ENCODE assay signal across 9 mouse cellular contexts in the genomic region with DNA sequence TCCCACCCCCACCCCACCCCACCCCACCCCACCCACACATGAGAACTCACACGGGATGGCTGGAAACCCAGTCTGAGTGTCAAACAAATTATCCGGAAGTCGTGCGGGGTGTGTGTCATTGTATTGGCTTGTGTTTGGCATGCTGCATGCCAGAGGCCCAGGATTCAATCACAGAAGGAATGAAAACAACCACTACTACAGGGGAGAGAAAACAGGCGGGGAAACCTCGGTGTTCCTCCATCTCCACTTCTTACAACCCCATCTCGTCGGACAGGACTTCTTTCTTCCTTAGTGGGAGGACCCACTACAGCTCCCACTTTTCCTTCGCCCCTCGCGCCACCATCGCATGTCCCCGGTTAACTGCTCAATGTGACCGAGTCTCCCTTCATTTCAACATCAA. TPM values are rescaled to one million over a fixed set of nuclear protein-coding genes. Genes with fewer than 3 reads are reported as not detected.
DNase-seq lines count a peak whose midpoint lies in the region; ATAC-seq and TF ChIP-seq lines count a peak whose summit lies in the region.
"Had no signal": no experiment of that assay in that cellular context is flagged by ENCODE, and none has a peak within 500 bp of the region (broad histone marks: within the 10 kb centered on the region; RNA-seq: fewer than 3 reads in every experiment).

No protein-coding gene starts in this region.

- H3K4me2 ChIP-seq in hindbrain, embryonic 14.5 days (replicated peaks) = peak overlapping the region; percentile 76

- H3K27ac ChIP-seq in cerebellum, adult 2 months (ENCODE audit: insufficient read depth, low read length) = no peak overlapping the region
- peak overlapping the region; percentile 97 for H3K27ac ChIP-seq in hindbrain, embryonic 14.5 days

- ATAC-seq in hindbrain, embryonic 14.5 days (ENCODE audit: low FRiP score) = no peak

- H3K4me1 ChIP-seq in cerebellum, adult 2 months (ENCODE audit: control insufficient read depth, insufficient read depth, low read length) = peaks cover 4% of the 10 kb centered on the region; the same call in 1 of the 2 replicates
- H3K4me1 ChIP-seq in hindbrain, embryonic 14.5 days (replicated peaks; ENCODE audit: control insufficient read depth, insufficient read depth, low read length) = peaks cover 27% of the 10 kb centered on the region

- H3K36me3 ChIP-seq in hindbrain, embryonic 14.5 days (replicated peaks; ENCODE audit: control insufficient read depth, insufficient read depth) = peaks cover 26% of the 10 kb centered on the region

- H3K9me3 ChIP-seq in hindbrain, embryonic 14.5 days (ENCODE audit: control insufficient read depth, low read length) = no peaks in the 10 kb centered on the region

- peak overlapping the region; percentile 80 for H3K4me3 ChIP-seq in cerebellum, adult 2 months (replicated peaks; ENCODE audit: insufficient read depth, low read depth, low read length)
- peak overlapping the region; percentile 92 for H3K4me3 ChIP-seq in hindbrain, embryonic 14.5 days (replicated peaks; ENCODE audit: low read length)

- WGBS in cerebellum, adult 2 months = under 1% methylated on average over 14 of the region's 14 CpGs
- 1% methylated on average over 14 of the region's 14 CpGs for WGBS in hindbrain, embryonic 14.5 days

- H3K9ac ChIP-seq in hindbrain, embryonic 14.5 days = peak overlapping the region; percentile 90

- TF ChIP-seq POLR2A in cerebellum, adult 2 months (IDR thresholded peaks at IDR 0.05; ENCODE audit: borderline replicate concordance, insufficient read depth, low read length) = no peak

- no peaks in the 10 kb centered on the region for H3K27me3 ChIP-seq in cerebellum, adult 2 months (ENCODE audit: control insufficient read depth, insufficient read depth, low read length)
- H3K27me3 ChIP-seq in hindbrain, embryonic 14.5 days (ENCODE audit: control insufficient read depth, insufficient read depth, low read length) = no peaks in the 10 kb centered on the region

- TF ChIP-seq CTCF in cerebellum, adult 2 months (IDR thresholded peaks at IDR 0.05; ENCODE audit: borderline replicate concordance, insufficient read depth, low read depth, low read length) = no peak

- DNase-seq in cerebellum, adult 2 months = no peak
- DNase-seq in cerebellum, adult 9-10 months = no peak
- peak; percentile 29 for DNase-seq in urinary bladder, postnatal 25 days (ENCODE audit: low spot score)
- DNase-seq in urinary bladder, postnatal 10 days (ENCODE audit: low spot score) = no peak
- no peak for DNase-seq in hindbrain, embryonic 14.5 days (ENCODE audit: low spot score)
- peak; percentile 30 for DNase-seq in mesoderm, embryonic 11.5 days (ENCODE audit: low read depth, low spot score)
- no peak for DNase-seq in spleen, adult 12 weeks (ENCODE audit: low spot score)
- no peak for DNase-seq in left cerebral cortex, adult 18-20 months (ENCODE audit: low spot score in 2 of 2)

RNA-seq across cellular contexts. Expression of a gene that starts 0.9 kb away (rescaled TPM):
- polyA plus RNA-seq in cerebellum, adult 2 months (2012; rRNA removed) = 37.5 and 39.7 TPM in 2 replicates
- 6.4 and 8.1 TPM in 2 replicates for polyA plus RNA-seq in hindbrain, embryonic 14.5 days (2014; fragmentation: Nextera tagmentation; extraction: Ambion mirVana)
- 10 to 100 TPM; 12.9 to 17.9 TPM for total RNA-seq in left cerebral cortex, adult 18-20 months (2021)

RNA-seq across cellular contexts. Expression of a gene that starts 17.3 kb away (rescaled TPM):
- polyA plus RNA-seq in cerebellum, adult 2 months (2012; rRNA removed) = 1,352 and 1,359 TPM in 2 replicates
- polyA plus RNA-seq in hindbrain, embryonic 14.5 days (2014; fragmentation: Nextera tagmentation; extraction: Ambion mirVana) = 1,223 and 1,455 TPM in 2 replicates
- 100 to 1,000 TPM; 584 to 602 TPM for total RNA-seq in left cerebral cortex, adult 18-20 months (2021)

RNA-seq across cellular contexts. Expression of a gene that starts 18.8 kb away (rescaled TPM):
- polyA plus RNA-seq in cerebellum, adult 2 months (2012; rRNA removed) = 0.07 and 0.10 TPM in 2 replicates
- polyA plus RNA-seq in hindbrain, embryonic 14.5 days (2014; fragmentation: Nextera tagmentation; extraction: Ambion mirVana) = 1.1 and 1.4 TPM in 2 replicates
- under 1 TPM; 0.21 to 0.26 TPM for total RNA-seq in left cerebral cortex, adult 18-20 months (2021)

RNA-seq across cellular contexts. Expression of a gene that starts 22.8 kb away (rescaled TPM):
- 18.7 and 19.8 TPM in 2 replicates for polyA plus RNA-seq in cerebellum, adult 2 months (2012; rRNA removed)
- polyA plus RNA-seq in hindbrain, embryonic 14.5 days (2014; fragmentation: Nextera tagmentation; extraction: Ambion mirVana) = 19.4 and 19.8 TPM in 2 replicates
- 10 to 100 TPM in 1 of 2 experiments, 1 to 10 TPM in 1; 8.6 to 12.9 TPM for total RNA-seq in left cerebral cortex, adult 18-20 months (2021)

RNA-seq across cellular contexts. Expression of a gene that starts 36.3 kb away (rescaled TPM):
- 0.75 and 2.6 TPM in 2 replicates for polyA plus RNA-seq in cerebellum, adult 2 months (2012; rRNA removed)
- polyA plus RNA-seq in hindbrain, embryonic 14.5 days (2014; fragmentation: Nextera tagmentation; extraction: Ambion mirVana) = not detected in 2 replicates
- total RNA-seq in left cerebral cortex, adult 18-20 months (2021) = not detected
- total RNA-seq: layer of hippocampus, postnatal 36 days had no signal

Comparison
In these comparisons a context has a peak if more than half of its experiments do, and no peak if none do; other contexts are left out.
1. DNase-seq: peak in urinary bladder, postnatal 25 days (single experiment) and mesoderm, embryonic 11.5 days (single experiment); none in cerebellum, adult 2 months (0 of 2), cerebellum, adult 9-10 months (single experiment), urinary bladder, postnatal 10 days (single experiment), hindbrain, embryonic 14.5 days (single experiment), spleen, adult 12 weeks (single experiment) and left cerebral cortex, adult 18-20 months (0 of 2).